Mouse (Mus musculus): ENCODE results near the gene Nppb. TPM values are rescaled to one million over a fixed set of nuclear protein-coding genes. Genes with fewer than 3 reads are reported as not detected.

The Nppb gene
- total and polyA plus RNA-seq, 3 experiments, result not detected

DNA sequence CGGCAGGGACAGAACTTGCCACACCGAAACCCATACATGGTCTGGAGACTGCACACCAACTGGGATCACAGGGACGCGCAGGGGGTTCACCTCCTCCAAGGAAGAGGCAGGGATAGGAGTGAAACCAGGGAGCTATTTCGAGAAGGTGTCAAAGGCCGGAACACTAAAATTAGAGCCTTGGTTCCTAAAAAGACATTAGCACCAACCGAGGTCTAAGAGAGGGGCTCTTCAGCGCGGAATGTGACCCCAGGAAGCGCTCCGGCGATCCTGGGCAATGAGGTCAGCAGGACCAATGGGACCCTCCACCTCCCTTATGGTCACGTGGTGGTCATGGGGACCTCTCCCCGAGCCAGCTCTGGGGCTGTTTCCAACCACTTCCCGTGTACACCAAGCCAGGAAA lies 22.0 kb upstream of the Nppb start:
- Histone ChIP-seq H3K4me3 (replicated peaks in 1 of 3; ENCODE audit: low read depth in 2 of 3, low read length in 2 of 3, poor library complexity in 1 of 3) (no peak overlapping the region), H3K4me1 (ENCODE audit: control insufficient read depth in 1 of 2, insufficient read depth in 2 of 2) (peaks cover 5 to 10% of the 10 kb centered on the region in 2 experiments), H3K36me3 (replicated peaks in 1 of 2; ENCODE audit: control insufficient read depth in 1 of 2, insufficient read depth in 1 of 2, low read length in 1 of 2) (no peaks in the 10 kb centered on the region), H3K9ac (ENCODE audit: insufficient read depth, low read depth) (no peak overlapping the region), H3K79me2 (replicated peaks; ENCODE audit: control insufficient read depth, extremely low read depth, insufficient read depth, poor library complexity, severe bottlenecking) (no peaks in the 10 kb centered on the region), H3K27me3 (replicated peaks) (peaks cover 54% of the 10 kb centered on the region), H3K4me2 (ENCODE audit: insufficient read depth, low read depth, poor library complexity, severe bottlenecking) (no peak overlapping the region), H3K9me3 (replicated peaks; ENCODE audit: low read length) (no peaks in the 10 kb centered on the region), H3K27ac (ENCODE audit: insufficient read depth, low read depth) (no peak overlapping the region)
- dilution Hi-C loops (cut with MboI; ENCODE audit: extremely low pct_ligation_motif_present, extremely low pct_unique_long_range_greater_than_20kb, low sequenced_read_pairs) (no loop called here), in situ Hi-C loops (cut with MboI; ENCODE audit: low pct_ligation_motif_present, low pct_unique_long_range_greater_than_20kb, low sequenced_read_pairs) (loop anchor here (5.0 kb wide), 1 partner anchor 39 kb away; the partner anchor contains the start of gene Nppa)
- no peak for DNase-seq (ENCODE audit: extremely low read depth)
- TF ChIP-seq SIN3A (IDR thresholded peaks at IDR 0.05; ENCODE audit: low read length) (no peak), MAFK (IDR thresholded peaks at IDR 0.05; ENCODE audit: insufficient replicate concordance, low read length) (no peak), USF1 (IDR thresholded peaks at IDR 0.05; ENCODE audit: low read depth, low read length) (no peak), CTCF (conservative IDR thresholded peaks at IDR 0.05 in 1 of 2, IDR thresholded peaks at IDR 0.05 in 1 of 2; ENCODE audit: low read depth in 2 of 2, low read length in 2 of 2) (no peak), SMC3 (IDR thresholded peaks at IDR 0.05; ENCODE audit: low read depth, low read length) (no peak), USF2 (conservative IDR thresholded peaks at IDR 0.05; ENCODE audit: low read depth, low read length) (no peak), KAT2A (IDR thresholded peaks at IDR 0.05; ENCODE audit: insufficient replicate concordance, low read length) (no peak), CHD1 (IDR thresholded peaks at IDR 0.05; ENCODE audit: low read depth, low read length) (no peak), NRF1 (IDR thresholded peaks at IDR 0.05; ENCODE audit: low read depth, low read length) (no peak), MEF2A (IDR thresholded peaks at IDR 0.05; ENCODE audit: borderline replicate concordance, low read depth, low read length) (no peak), EP300 (IDR thresholded peaks at IDR 0.05; ENCODE audit: low read length) (no peak), E2F4 (IDR thresholded peaks at IDR 0.05; ENCODE audit: insufficient replicate concordance, low read depth, low read length) (no peak), ETS1 (conservative IDR thresholded peaks at IDR 0.05; ENCODE audit: low read depth, low read length) (no peak), UBTF (IDR thresholded peaks at IDR 0.05; ENCODE audit: low read depth, low read length) (no peak), MAX (IDR thresholded peaks at IDR 0.05; ENCODE audit: low read length) (no peak), TBP (conservative IDR thresholded peaks at IDR 0.05; ENCODE audit: low read depth, low read length) (no peak), MAZ (IDR thresholded peaks at IDR 0.05; ENCODE audit: low read depth, low read length) (no peak)

DNA sequence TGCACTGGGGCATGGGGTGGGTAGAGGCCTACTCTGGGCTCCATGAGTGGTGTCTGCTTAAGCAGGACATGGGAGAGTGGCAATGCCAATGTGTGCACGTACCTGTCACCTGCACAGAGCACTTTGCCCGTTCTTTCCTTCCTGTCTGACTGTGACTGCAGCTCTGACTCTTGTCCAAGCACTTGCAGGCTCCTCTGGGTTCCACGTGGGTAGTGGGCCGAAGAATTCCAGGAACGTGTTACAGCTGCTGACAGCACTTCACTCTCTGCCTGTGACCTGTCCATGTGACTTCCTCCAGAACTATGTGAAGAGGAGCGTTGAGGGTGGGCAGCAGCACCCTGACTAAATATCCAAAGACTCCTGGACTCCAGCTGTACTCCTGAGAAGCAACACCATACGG lies 19.9 kb upstream of the Nppb start:
- H3K27me3 ChIP-seq (replicated peaks), result peaks cover 70% of the 10 kb centered on the region
- TF ChIP-seq ELF1 (IDR thresholded peaks at IDR 0.05; ENCODE audit: low read depth, low read length) (no peak), ETS1 (conservative IDR thresholded peaks at IDR 0.05; ENCODE audit: low read depth, low read length) (no peak), IRF4 (IDR thresholded peaks at IDR 0.05; ENCODE audit: low read depth, low read length) (no peak), NRF1 (IDR thresholded peaks at IDR 0.05; ENCODE audit: low read depth, low read length) (no peak), RCOR1 (conservative IDR thresholded peaks at IDR 0.05; ENCODE audit: low read depth, low read length) (no peak), EP300 (IDR thresholded peaks at IDR 0.05; ENCODE audit: low read length) (no peak), NELFE (IDR thresholded peaks at IDR 0.05; ENCODE audit: low read depth, low read length) (no peak), PAX5 (IDR thresholded peaks at IDR 0.05; ENCODE audit: low read length) (no peak), KAT2A (IDR thresholded peaks at IDR 0.05; ENCODE audit: insufficient replicate concordance, low read length) (no peak), E2F4 (IDR thresholded peaks at IDR 0.05; ENCODE audit: insufficient replicate concordance, low read depth, low read length) (no peak), USF1 (IDR thresholded peaks at IDR 0.05; ENCODE audit: low read depth, low read length) (no peak), POLR2A (IDR thresholded peaks at IDR 0.05; ENCODE audit: low read depth, low read length) (no peak), CTCF (conservative IDR thresholded peaks at IDR 0.05 in 1 of 2, IDR thresholded peaks at IDR 0.05 in 1 of 2; ENCODE audit: low read depth in 2 of 2, low read length in 2 of 2) (no peak), SIN3A (IDR thresholded peaks at IDR 0.05; ENCODE audit: low read length) (no peak), USF2 (conservative IDR thresholded peaks at IDR 0.05; ENCODE audit: low read depth, low read length) (no peak)
- no peak overlapping the region for H3K9ac ChIP-seq (ENCODE audit: insufficient read depth, low read depth)
- no peak for DNase-seq (ENCODE audit: extremely low read depth)
- H3K4me3 ChIP-seq (replicated peaks in 1 of 3; ENCODE audit: low read depth in 2 of 3, low read length in 2 of 3, poor library complexity in 1 of 3), result no peak overlapping the region
- in situ Hi-C loops (cut with MboI; ENCODE audit: low pct_ligation_motif_present, low pct_unique_long_range_greater_than_20kb, low sequenced_read_pairs) (no loop called here), dilution Hi-C loops (cut with MboI; ENCODE audit: extremely low pct_ligation_motif_present, extremely low pct_unique_long_range_greater_than_20kb, low sequenced_read_pairs) (no loop called here)
- no peaks in the 10 kb centered on the region for H3K36me3 ChIP-seq (replicated peaks in 1 of 2; ENCODE audit: control insufficient read depth in 1 of 2, insufficient read depth in 1 of 2, low read length in 1 of 2)
- no peaks in the 10 kb centered on the region for H3K9me3 ChIP-seq (replicated peaks; ENCODE audit: low read length)
- H3K27ac ChIP-seq (ENCODE audit: insufficient read depth, low read depth), result no peak overlapping the region
- H3K4me2 ChIP-seq (ENCODE audit: insufficient read depth, low read depth, poor library complexity, severe bottlenecking), result no peak overlapping the region
- no peaks in the 10 kb centered on the region for H3K79me2 ChIP-seq (replicated peaks; ENCODE audit: control insufficient read depth, extremely low read depth, insufficient read depth, poor library complexity, severe bottlenecking)
- peaks cover 2% of the 10 kb centered on the region in 2 experiments for H3K4me1 ChIP-seq (ENCODE audit: control insufficient read depth in 1 of 2, insufficient read depth in 2 of 2)
